9 mouse cellular contexts compared by ENCODE assay signal in the genomic region with DNA sequence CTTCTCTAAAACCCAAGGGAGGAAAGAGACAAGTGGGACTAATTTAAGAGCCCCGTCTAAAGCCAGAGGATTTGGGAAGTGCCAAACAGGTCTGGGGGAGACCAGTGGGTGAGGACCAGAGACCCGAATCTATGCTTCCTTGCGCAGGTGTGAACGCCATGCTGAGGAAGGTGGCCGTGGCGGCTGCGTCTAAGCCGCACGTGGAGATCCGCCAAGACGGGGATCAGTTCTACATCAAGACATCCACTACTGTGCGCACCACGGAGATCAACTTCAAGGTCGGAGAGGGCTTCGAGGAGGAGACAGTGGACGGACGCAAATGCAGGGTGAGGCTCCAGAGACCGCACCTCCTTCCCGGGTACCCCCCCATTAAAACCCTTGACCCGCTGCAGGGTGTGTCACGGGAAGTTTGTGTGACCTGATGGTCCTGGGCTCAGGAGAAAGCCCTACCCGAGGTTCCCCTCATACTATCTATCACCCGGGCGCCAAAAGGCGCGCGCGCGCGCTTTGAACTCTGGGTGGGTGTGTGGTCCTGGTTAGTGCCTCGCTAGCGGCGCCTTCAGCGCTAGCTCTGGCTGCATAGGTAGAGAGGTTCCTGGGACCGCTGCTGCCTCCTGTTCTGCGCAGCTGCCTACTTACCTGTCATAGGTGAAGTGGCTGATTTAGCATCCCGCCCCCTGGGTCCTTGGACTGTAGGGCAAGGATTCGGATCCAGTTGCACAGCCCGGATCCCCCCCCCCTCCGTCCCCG. TPM values are rescaled to one million over a fixed set of nuclear protein-coding genes. Genes with fewer than 3 reads are reported as not detected.
DNase-seq lines count a peak whose midpoint lies in the region; ATAC-seq lines count a peak whose summit lies in the region.
"Had no signal": no experiment of that assay in that cellular context is flagged by ENCODE, and none has a peak within 500 bp of the region (broad histone marks: within the 10 kb centered on the region; RNA-seq: fewer than 3 reads in every experiment).

No protein-coding gene starts in this region.

- DNase-seq in heart, postnatal 25 days (ENCODE audit: low spot score), result no peak
- DNase-seq in R1 (ENCODE audit: low read depth, low spot score), result peak; percentile 60
- no peak for DNase-seq in frontal cortex, postnatal 36 days (ENCODE audit: low spot score in 2 of 2)
- no peak for DNase-seq in left cerebral cortex, postnatal 4 days
- DNase-seq in urinary bladder, adult 18-20 months (ENCODE audit: low spot score in 2 of 2), result no peak
- DNase-seq: B cell, adult 2 months had no signal

- H3K4me3 ChIP-seq in heart, embryonic 11.5 days (ENCODE audit: low read depth, low read length), result peak overlapping the region; percentile 43
- H3K4me3 ChIP-seq in hindbrain, embryonic 12.5 days, result peak overlapping the region; percentile 42
- H3K4me3 ChIP-seq in midbrain, embryonic 15.5 days, result peak overlapping the region; percentile 42

- H3K9me3 ChIP-seq in heart, embryonic 11.5 days (replicated peaks; ENCODE audit: control insufficient read depth, low read length), result no peaks in the 10 kb centered on the region
- no peaks in the 10 kb centered on the region for H3K9me3 ChIP-seq in hindbrain, embryonic 12.5 days (replicated peaks)
- no peaks in the 10 kb centered on the region for H3K9me3 ChIP-seq in midbrain, embryonic 15.5 days

- 0 out of 2 replicates have a peak overlapping the region, but pooled peaks have one; percentile 8 for H3K9ac ChIP-seq in heart, embryonic 11.5 days (ENCODE audit: low read depth, low read length)
- peak overlapping the region; percentile 54 for H3K9ac ChIP-seq in hindbrain, embryonic 12.5 days
- 0 out of 2 replicates have a peak overlapping the region, but pooled peaks have one; percentile 32 for H3K9ac ChIP-seq in midbrain, embryonic 15.5 days

- peaks cover 16% of the 10 kb centered on the region for H3K4me1 ChIP-seq in heart, embryonic 11.5 days (ENCODE audit: control insufficient read depth, insufficient read depth, low read length)
- peaks cover 37% of the 10 kb centered on the region for H3K4me1 ChIP-seq in hindbrain, embryonic 12.5 days
- H3K4me1 ChIP-seq in midbrain, embryonic 15.5 days, result peaks cover 23% of the 10 kb centered on the region

- no peaks in the 10 kb centered on the region for H3K36me3 ChIP-seq in heart, embryonic 11.5 days (ENCODE audit: control insufficient read depth, insufficient read depth, low read length)
- H3K36me3 ChIP-seq in hindbrain, embryonic 12.5 days, result no peaks in the 10 kb centered on the region
- H3K36me3 ChIP-seq in midbrain, embryonic 15.5 days (replicated peaks), result no peaks in the 10 kb centered on the region

- H3K27me3 ChIP-seq in heart, embryonic 11.5 days (ENCODE audit: control insufficient read depth, insufficient read depth, low read length), result peaks cover 75% of the 10 kb centered on the region
- peaks cover 52% of the 10 kb centered on the region for H3K27me3 ChIP-seq in hindbrain, embryonic 12.5 days
- H3K27me3 ChIP-seq in midbrain, embryonic 15.5 days (replicated peaks), result peaks cover 46% of the 10 kb centered on the region

- WGBS in heart, embryonic 11.5 days (ENCODE audit: insufficient replicate concordance), result under 1% methylated on average over 41 of the region's 41 CpGs
- under 1% methylated on average over 37 of the region's 41 CpGs for whole genome bisulfite sequencing in hindbrain, embryonic 12.5 days
- 1% methylated on average over 41 of the region's 41 CpGs for WGBS in midbrain, embryonic 15.5 days

- intact Hi-C loops in heart, postnatal 25 days (cut with DNase I), result no loop called here
- intact Hi-C loops in left cerebral cortex, postnatal 4 days (cut with DNase I), result no loop called here

- H3K27ac ChIP-seq in heart, embryonic 11.5 days (ENCODE audit: low read depth, low read length), result no peak overlapping the region
- H3K27ac ChIP-seq in hindbrain, embryonic 12.5 days, result no peak overlapping the region
- no peak overlapping the region for H3K27ac ChIP-seq in midbrain, embryonic 15.5 days

- ATAC-seq in heart, embryonic 11.5 days (replicated peaks; ENCODE audit: insufficient number of reproducible peaks, low FRiP score, low TSS enrichment), result 0 out of 2 replicates have a peak, but pooled peaks have one; percentile 14
- 0 out of 2 replicates have a peak, but pooled peaks have one; percentile 11 for ATAC-seq in hindbrain, embryonic 12.5 days (ENCODE audit: low FRiP score)
- peak; percentile 70 for ATAC-seq in midbrain, embryonic 15.5 days (replicated peaks)

- H3K4me2 ChIP-seq in heart, embryonic 11.5 days, result peak overlapping the region; percentile 83
- H3K4me2 ChIP-seq in hindbrain, embryonic 12.5 days (replicated peaks), result peak overlapping the region; percentile 81
- H3K4me2 ChIP-seq in midbrain, embryonic 15.5 days, result peak overlapping the region; percentile 65

RNA-seq across cellular contexts. Expression of gene Crabp1, which starts 1.0 kb away (rescaled TPM):
- 50.3 and 56.9 TPM in 2 replicates for polyA plus RNA-seq in heart, embryonic 11.5 days (2014; fragmentation: Nextera tagmentation; extraction: Ambion mirVana)
- not detected for total RNA-seq in heart, postnatal 25 days (2021)
- 655 and 681 TPM in 2 replicates for polyA plus RNA-seq in hindbrain, embryonic 12.5 days (2016; fragmentation: Nextera tagmentation; extraction: Ambion mirVana)
- polyA plus RNA-seq in midbrain, embryonic 15.5 days (2015; fragmentation: Nextera tagmentation; extraction: Ambion mirVana), result 22.4 and 25.1 TPM in 2 replicates
- 10 to 100 TPM; 14.1 to 20.7 TPM for total RNA-seq in left cerebral cortex, postnatal 4 days (2021)

RNA-seq across cellular contexts. Expression of gene Wdr61, which starts 31.2 kb away (rescaled TPM):
- 124 and 128 TPM in 2 replicates for polyA plus RNA-seq in heart, embryonic 11.5 days (2014; fragmentation: Nextera tagmentation; extraction: Ambion mirVana)
- 10 to 100 TPM; 29.7 to 31.9 TPM for total RNA-seq in heart, postnatal 25 days (2021)
- 117 and 128 TPM in 2 replicates for polyA plus RNA-seq in hindbrain, embryonic 12.5 days (2016; fragmentation: Nextera tagmentation; extraction: Ambion mirVana)
- 89.8 and 95.0 TPM in 2 replicates for polyA plus RNA-seq in midbrain, embryonic 15.5 days (2015; fragmentation: Nextera tagmentation; extraction: Ambion mirVana)
- total RNA-seq in left cerebral cortex, postnatal 4 days (2021), result 10 to 100 TPM; 50.9 to 56.9 TPM

Comparison
In these comparisons a context has a peak if more than half of its experiments do, and no peak if none do; other contexts are left out.
1. ATAC-seq: peak in every context shown above with its lines; median percentile 70 in midbrain, embryonic 15.5 days; 14 in heart, embryonic 11.5 days; 11 in hindbrain, embryonic 12.5 days.
2. RNA of gene Crabp1, which starts 1.0 kb away (polyA plus RNA-seq): 655 to 681 TPM in hindbrain, embryonic 12.5 days; 50.3 to 56.9 TPM in heart, embryonic 11.5 days and 22.4 to 25.1 TPM in midbrain, embryonic 15.5 days; every median in the first group is over 10 times any median in the second.
3. Peak in every context shown above with its lines, with median percentiles within 50 percentile points of each other: H3K4me2 ChIP-seq, H3K4me3 ChIP-seq and H3K9ac ChIP-seq.